Mouse (Mus musculus) embryonic facial prominence, embryonic 11.5 days (tissue): ENCODE measurements at regions not wholly inside any gene's neighbourhood (a gene's known extent, or its start where the extent isn't known, plus 50 kb on each side); places are given as distances from the start of the nearest gene placed in this dataset.

ENCODE experiments used
- ATAC-seq: fragments of 200-750 bp; cut with Nextera tagmentation; replicated peaks from 2 replicates; pipeline ENCODE4 v1.8.0; 2017; ENCODE audit warnings: low read depth; ENCODE audit not compliant: insufficient number of reproducible peaks, low FRiP score, low TSS enrichment
- DNase-seq: peaks from one replicate; pipeline ENCODE4 v3.0.0-alpha.2; 2015; ENCODE audit warnings: low spot score
- H3K27ac ChIP-seq: fragments of 300-500 bp; sonication (generic); replicated peaks from 2 replicates; pipeline ENCODE4 v1.5.1; 2014; ENCODE audit warnings: mild to moderate bottlenecking, low read depth, low read length, control low read depth
- H3K27me3 ChIP-seq: fragments of 300-500 bp; sonication (generic); 2 replicates; pipeline ENCODE4 v1.6.1; 2014; ENCODE audit warnings: mild to moderate bottlenecking, low read length, moderate library complexity, mixed read lengths; ENCODE audit not compliant: control insufficient read depth, insufficient read depth
- H3K36me3 ChIP-seq: fragments of 300-500 bp; sonication (generic); replicated peaks from 2 replicates; pipeline ENCODE4 v1.6.1; 2014; ENCODE audit warnings: low read depth, mild to moderate bottlenecking, low read length, moderate library complexity, mixed read lengths; ENCODE audit not compliant: control insufficient read depth, insufficient read depth
- H3K4me1 ChIP-seq: fragments of 300-500 bp; sonication (generic); 2 replicates; pipeline ENCODE4 v1.6.1; 2014; ENCODE audit warnings: low read length, mixed read lengths; ENCODE audit not compliant: control insufficient read depth, insufficient read depth
- H3K4me2 ChIP-seq: fragments of 300-500 bp; sonication (generic); 2 replicates; pipeline ENCODE4 v1.6.1; 2014; ENCODE audit warnings: low read depth, mild to moderate bottlenecking, control low read depth, low read length, moderate library complexity
- H3K4me3 ChIP-seq: fragments of 300-500 bp; sonication (generic); 2 replicates; pipeline ENCODE4 v1.5.1; 2014; ENCODE audit warnings: low read depth, low read length, control low read depth
- H3K9ac ChIP-seq: fragments of 300-500 bp; sonication (generic); replicated peaks from 2 replicates; pipeline ENCODE4 v1.6.1; 2014; ENCODE audit warnings: mild to moderate bottlenecking, control low read depth, low read length
- H3K9me3 ChIP-seq: fragments of 300-500 bp; sonication (generic); replicated peaks from 2 replicates; pipeline ENCODE4 v1.6.1; 2016; ENCODE audit warnings: mild to moderate bottlenecking, low read length, inconsistent platforms, mixed read lengths; ENCODE audit not compliant: control insufficient read depth
- WGBS: fragments of 180-500 bp; shearing (Covaris S2); extraction: QIAGEN DNeasy Blood & Tissue Kit; methylation state at CpG from one replicate; pipeline ENCODE4 v1.1.7; 2014; 5-methylcytosine and 5-hydroxymethylcytosine counted together

- ATAC-seq (no peak), DNase-seq (no peak)
- H3K27me3 ChIP-seq: no peaks in the 10 kb centered on the region
- no peak overlapping the region for H3K9ac ChIP-seq
- H3K4me1 ChIP-seq: no peaks in the 10 kb centered on the region
- no peaks in the 10 kb centered on the region for H3K9me3 ChIP-seq
- H3K4me3 ChIP-seq: no peak overlapping the region
- no peaks in the 10 kb centered on the region for H3K36me3 ChIP-seq
- no peak overlapping the region for H3K27ac ChIP-seq
- H3K4me2 ChIP-seq: no peak overlapping the region
Measured at GRCm38 (mm10) chr17:82518129-82518528, 697.0 kb upstream of the Pkdcc start.

- Histone ChIP-seq H3K36me3 (no peaks in the 10 kb centered on the region), H3K4me3 (no peak overlapping the region), H3K9me3 (no peaks in the 10 kb centered on the region), H3K4me2 (no peak overlapping the region), H3K4me1 (no peaks in the 10 kb centered on the region), H3K27me3 (no peaks in the 10 kb centered on the region), H3K27ac (no peak overlapping the region), H3K9ac (no peak overlapping the region)
- ATAC-seq (no peak), DNase-seq (no peak)
- 62% methylated on average over 3 of the region's 3 CpGs for WGBS
Measured at GRCm38 (mm10) chr17:82516850-82517249, 698.2 kb upstream of the Pkdcc start.

GRCm38 (mm10) chr17:82513816-82514215 is 701.3 kb upstream of the Pkdcc start:
- 89% methylated on average over 2 of the region's 2 CpGs for WGBS

GRCm38 (mm10) chr17:82504291-82504690 is 710.8 kb upstream of the Pkdcc start:
- no peaks in the 10 kb centered on the region for H3K4me1 ChIP-seq
- H3K27ac ChIP-seq: no peak overlapping the region
- DNase-seq (no peak), ATAC-seq (no peak)
- no peaks in the 10 kb centered on the region for H3K36me3 ChIP-seq
- no peaks in the 10 kb centered on the region for H3K9me3 ChIP-seq
- no peaks in the 10 kb centered on the region for H3K27me3 ChIP-seq
- WGBS: 80% methylated on average over 3 of the region's 3 CpGs
- H3K4me2 ChIP-seq: no peak overlapping the region
- H3K4me3 ChIP-seq: no peak overlapping the region
- H3K9ac ChIP-seq: no peak overlapping the region

More at GRCm38 (mm10) chr17:82513816-82514215, 701.3 kb upstream of the Pkdcc start:
- Histone ChIP-seq H3K9ac (no peak overlapping the region), H3K4me2 (no peak overlapping the region), H3K27me3 (no peaks in the 10 kb centered on the region), H3K4me3 (no peak overlapping the region), H3K4me1 (no peaks in the 10 kb centered on the region), H3K9me3 (no peaks in the 10 kb centered on the region), H3K27ac (no peak overlapping the region), H3K36me3 (no peaks in the 10 kb centered on the region)
- ATAC-seq (no peak), DNase-seq (no peak)

- no peak overlapping the region for H3K27ac ChIP-seq
- H3K9ac ChIP-seq: no peak overlapping the region
- H3K27me3 ChIP-seq: no peaks in the 10 kb centered on the region
- H3K9me3 ChIP-seq: no peaks in the 10 kb centered on the region
- no peaks in the 10 kb centered on the region for H3K36me3 ChIP-seq
- no peaks in the 10 kb centered on the region for H3K4me1 ChIP-seq
- 48% methylated on average over 3 of the region's 3 CpGs for WGBS
- DNase-seq (peak; percentile 21), ATAC-seq (no peak)
- no peak overlapping the region for H3K4me3 ChIP-seq
- H3K4me2 ChIP-seq: no peak overlapping the region
Measured at GRCm38 (mm10) chr17:82485544-82485943, 729.5 kb upstream of the Pkdcc start.

GRCm38 (mm10) chr17:82484609-82485008 is 730.5 kb upstream of the Pkdcc start:
- 90% methylated on average over 6 of the region's 6 CpGs for WGBS
- H3K9me3 ChIP-seq: no peaks in the 10 kb centered on the region
- H3K27me3 ChIP-seq: no peaks in the 10 kb centered on the region
- no peak overlapping the region for H3K27ac ChIP-seq
- H3K4me2 ChIP-seq: no peak overlapping the region
- H3K9ac ChIP-seq: no peak overlapping the region
- ATAC-seq: no peak
- DNase-seq: no peak
- no peaks in the 10 kb centered on the region for H3K4me1 ChIP-seq
- H3K36me3 ChIP-seq: no peaks in the 10 kb centered on the region
- H3K4me3 ChIP-seq: no peak overlapping the region

- ATAC-seq: no peak
- H3K27me3 ChIP-seq: no peaks in the 10 kb centered on the region
Measured at GRCm38 (mm10) chr17:82457972-82458371, 719.8 kb upstream of the Slc8a1 start.

GRCm38 (mm10) chr17:82453847-82454246 is 715.7 kb upstream of the Slc8a1 start:
- Histone ChIP-seq H3K27me3 (no peaks in the 10 kb centered on the region), H3K9me3 (no peaks in the 10 kb centered on the region), H3K4me1 (no peaks in the 10 kb centered on the region), H3K4me2 (no peak overlapping the region), H3K27ac (no peak overlapping the region), H3K4me3 (no peak overlapping the region), H3K36me3 (no peaks in the 10 kb centered on the region), H3K9ac (no peak overlapping the region)
- ATAC-seq (no peak), DNase-seq (no peak)
- 70% methylated on average over 1 of the region's 1 CpGs for WGBS

More at GRCm38 (mm10) chr17:82457972-82458371, 719.8 kb upstream of the Slc8a1 start:
- H3K36me3 ChIP-seq: no peaks in the 10 kb centered on the region
- no peaks in the 10 kb centered on the region for H3K4me1 ChIP-seq
- no peak overlapping the region for H3K4me3 ChIP-seq
- no peak for DNase-seq
- no peak overlapping the region for H3K27ac ChIP-seq
- no peak overlapping the region for H3K4me2 ChIP-seq
- WGBS: 92% methylated on average over 5 of the region's 5 CpGs
- no peaks in the 10 kb centered on the region for H3K9me3 ChIP-seq
- H3K9ac ChIP-seq: no peak overlapping the region
